Mouse (Mus musculus) thymus, adult 2 months (tissue): ENCODE measurements around the gene Zfp827.

Experiments used
- CTCF ChIP-seq: fragments of 200-500 bp; IDR thresholded peaks from 2 replicates; pipeline ENCODE4 v1.5.1; 2012; ENCODE audit warnings: mild to moderate bottlenecking, control low read depth, low read length, moderate library complexity, borderline replicate concordance; ENCODE audit not compliant: control insufficient read depth, poor library complexity, insufficient read depth; ENCODE audit errors: extremely low read depth
- POLR2A ChIP-seq: fragments of 200-500 bp; IDR thresholded peaks from 2 replicates; pipeline ENCODE4 v1.6.1; 2012; ENCODE audit warnings: mild to moderate bottlenecking, low read length, control low read depth, moderate library complexity; ENCODE audit not compliant: control insufficient read depth, poor library complexity, insufficient read depth; ENCODE audit errors: extremely low read depth

- no peak for TF ChIP-seq CTCF
- no peak for TF ChIP-seq POLR2A
These were observed 55.5 kb downstream of the Zfp827 start for GRCm38 (mm10) chr8:79083461-79084358.
